Mouse (Mus musculus) brain, embryonic 18.5 days (tissue): ENCODE measurements around the gene Ifitm6.
A peak's percentile ranks its signal among the peaks of the same experiment; 100 is the strongest.
"Not testable (repeated sequence)": the region's sequence is repeated elsewhere in the genome, so short reads cannot be mapped to it uniquely, and the experiment has no call there.

Experiments
- DNase-seq: peaks from one replicate; pipeline ENCODE4 v3.0.0-alpha.2; 2012; ENCODE audit warnings: low read depth, low spot score

Ifitm6 gene

GRCm38 (mm10) chr7:141017824-141018223, at the start of gene Ifitm6:
Ifitm6 (minus strand) TSS chr7:141017924.
- not testable (repeated sequence) for DNase-seq

GRCm38 (mm10) chr7:141064576-141064975, 46.9 kb upstream of the Ifitm6 start:
- DNase-seq, result no peak

- DNase-seq, result no peak
These were observed 46.5 kb upstream of the Ifitm6 start for GRCm38 (mm10) chr7:141064175-141064574.

GRCm38 (mm10) chr7:141063353-141063752, 45.6 kb upstream of the Ifitm6 start:
- DNase-seq, result no peak

GRCm38 (mm10) chr7:141062525-141062924, 44.8 kb upstream of the Ifitm6 start:
- no peak for DNase-seq

GRCm38 (mm10) chr7:141061269-141061692, 43.6 kb upstream of the Ifitm6 start:
- DNase-seq, result no peak

GRCm38 (mm10) chr7:141060426-141061242, 42.9 kb upstream of the Ifitm6 start, which contains the start of gene B4galnt4:
B4galnt4 (plus strand) TSS chr7:141061104.
- DNase-seq, result peak; percentile 89

GRCm38 (mm10) chr7:141059929-141060328, 42.2 kb upstream of the Ifitm6 start:
- no peak for DNase-seq

GRCm38 (mm10) chr7:141058601-141059341, 41.0 kb upstream of the Ifitm6 start:
- no peak for DNase-seq

GRCm38 (mm10) chr7:141057541-141057940, 39.8 kb upstream of the Ifitm6 start:
- no peak for DNase-seq

GRCm38 (mm10) chr7:141056976-141057375, 39.3 kb upstream of the Ifitm6 start:
- no peak for DNase-seq

- DNase-seq, result no peak
These were observed 38.1 kb upstream of the Ifitm6 start for GRCm38 (mm10) chr7:141055785-141056184.

GRCm38 (mm10) chr7:141052421-141052820, 34.7 kb upstream of the Ifitm6 start:
- no peak for DNase-seq

- no peak for DNase-seq
These were observed 34.3 kb upstream of the Ifitm6 start for GRCm38 (mm10) chr7:141052016-141052415.

GRCm38 (mm10) chr7:141051060-141051685, 33.4 kb upstream of the Ifitm6 start:
- no peak for DNase-seq

- no peak for DNase-seq
These were observed 31.6 kb upstream of the Ifitm6 start for GRCm38 (mm10) chr7:141049326-141049725.

GRCm38 (mm10) chr7:141048226-141049218, 30.8 kb upstream of the Ifitm6 start:
- DNase-seq, result peak; percentile 79

GRCm38 (mm10) chr7:141047581-141048225, 30.0 kb upstream of the Ifitm6 start:
- no peak for DNase-seq

GRCm38 (mm10) chr7:141046931-141047580, 29.3 kb upstream of the Ifitm6 start:
- no peak for DNase-seq

- no peak for DNase-seq
These were observed 24.8 kb upstream of the Ifitm6 start for GRCm38 (mm10) chr7:141042539-141042938.
